Mouse (Mus musculus) CH12.LX (cell line): ENCODE results near the gene Vax2. TPM values are rescaled to one million over a fixed set of nuclear protein-coding genes. Genes with fewer than 3 reads are reported as not detected.

ENCODE experiments used
- DNase-seq: peaks from one replicate; pipeline ENCODE4 v3.0.0-alpha.2; 2013; ENCODE audit errors: extremely low read depth
- H3K27ac ChIP-seq: 2 replicates; pipeline ENCODE4 v1.5.1; 2012; ENCODE audit warnings: low read depth, mild to moderate bottlenecking, control low read depth, moderate library complexity; ENCODE audit not compliant: insufficient read depth
- H3K27me3 ChIP-seq: replicated peaks from 2 replicates; pipeline ENCODE3; 2012; ENCODE audit warnings: inconsistent platforms
- H3K36me3 ChIP-seq, 2 experiments: replicated peaks in 1 of 2; 2 replicates each; pipeline versions ENCODE3 to v1.6.1; 2012; ENCODE audit warnings: inconsistent platforms in 1 of 2, low read length in 1 of 2, mild to moderate bottlenecking in 1 of 2, mixed read lengths in 1 of 2, moderate library complexity in 1 of 2; ENCODE audit not compliant: control insufficient read depth in 1 of 2, insufficient read depth in 1 of 2
- H3K4me1 ChIP-seq, 2 experiments: 2 replicates each; pipeline ENCODE4 v1.6.1; 2012; ENCODE audit warnings: inconsistent platforms in 1 of 2, moderate library complexity in 1 of 2; ENCODE audit not compliant: insufficient read depth in 2 of 2, control insufficient read depth in 1 of 2
- H3K4me2 ChIP-seq: 2 replicates; pipeline ENCODE4 v1.6.1; 2012; ENCODE audit warnings: low read depth, mild to moderate bottlenecking, control low read depth; ENCODE audit not compliant: poor library complexity, insufficient read depth, severe bottlenecking
- H3K4me3 ChIP-seq, 3 experiments: fragments of 150-350 bp in 1 of 3; sonication (generic) in 1 of 3; replicated peaks in 1 of 3; 2 replicates each; pipeline versions ENCODE3 to v1.5.1; 2011 to 2012; ENCODE audit warnings: low read depth in 2 of 3, low read length in 2 of 3, mild to moderate bottlenecking in 2 of 3, moderate library complexity in 2 of 3, control low read depth in 1 of 3, improper control_type of control experiment in 1 of 3, inconsistent platforms in 1 of 3, mixed read lengths in 1 of 3; ENCODE audit not compliant: poor library complexity in 1 of 3
- H3K79me2 ChIP-seq: replicated peaks from 2 replicates; pipeline ENCODE4 v1.6.1; 2012; ENCODE audit warnings: mild to moderate bottlenecking, moderate library complexity; ENCODE audit not compliant: control insufficient read depth, poor library complexity, insufficient read depth, severe bottlenecking; ENCODE audit errors: extremely low read depth
- H3K9ac ChIP-seq: 2 replicates; pipeline ENCODE4 v1.6.1; 2012; ENCODE audit warnings: low read depth, mild to moderate bottlenecking, control low read depth, moderate library complexity; ENCODE audit not compliant: insufficient read depth
- H3K9me3 ChIP-seq: replicated peaks from 2 replicates; pipeline ENCODE3; 2012; ENCODE audit warnings: low read length, inconsistent platforms, mixed read lengths
- CHD1 ChIP-seq: IDR thresholded peaks from 2 replicates; pipeline ENCODE4 v1.6.1; 2012; ENCODE audit warnings: low read depth, low read length, improper control_type of control experiment, inconsistent platforms
- CTCF ChIP-seq, 2 experiments: IDR thresholded peaks in 1 of 2; conservative IDR thresholded peaks in 1 of 2; 2 replicates each; pipeline ENCODE4 v1.5.1; 2011 to 2012; ENCODE audit warnings: low read depth in 2 of 2, low read length in 2 of 2, improper control_type of control experiment in 1 of 2, inconsistent platforms in 1 of 2, mild to moderate bottlenecking in 1 of 2, moderate library complexity in 1 of 2
- E2F4 ChIP-seq: IDR thresholded peaks from 2 replicates; pipeline ENCODE4 v1.6.1; 2011; ENCODE audit warnings: low read depth, low read length, improper control_type of control experiment; ENCODE audit not compliant: insufficient replicate concordance
- ETS1 ChIP-seq: conservative IDR thresholded peaks from 2 replicates; pipeline ENCODE4 v1.6.1; 2012; ENCODE audit warnings: low read depth, mild to moderate bottlenecking, inconsistent platforms, low read length, improper control_type of control experiment, moderate library complexity
- GABPA ChIP-seq: IDR thresholded peaks from 2 replicates; pipeline ENCODE4 v1.6.1; 2012; ENCODE audit warnings: low read depth, low read length, improper control_type of control experiment, inconsistent platforms; ENCODE audit not compliant: insufficient replicate concordance
- HCFC1 ChIP-seq: IDR thresholded peaks from 2 replicates; pipeline ENCODE4 v1.6.1; 2012; ENCODE audit warnings: low read depth, mild to moderate bottlenecking, inconsistent platforms, low read length, improper control_type of control experiment
- JUN ChIP-seq: IDR thresholded peaks from 2 replicates; pipeline ENCODE4 v1.6.1; 2011; ENCODE audit warnings: low read depth, mild to moderate bottlenecking, low read length, improper control_type of control experiment, moderate library complexity; ENCODE audit not compliant: insufficient read depth
- JUND ChIP-seq: conservative IDR thresholded peaks from 2 replicates; pipeline ENCODE4 v1.6.1; 2011; ENCODE audit warnings: low read depth, low read length, improper control_type of control experiment
- MAX ChIP-seq: IDR thresholded peaks from 2 replicates; pipeline ENCODE4 v1.6.1; 2011; ENCODE audit warnings: low read length, improper control_type of control experiment
- MEF2A ChIP-seq: IDR thresholded peaks from 2 replicates; pipeline ENCODE4 v1.6.1; 2014; ENCODE audit warnings: low read depth, mild to moderate bottlenecking, inconsistent platforms, low read length, improper control_type of control experiment, borderline replicate concordance
- POLR2A ChIP-seq: IDR thresholded peaks from 2 replicates; pipeline ENCODE4 v1.6.1; 2011; ENCODE audit warnings: low read depth, mild to moderate bottlenecking, improper control_type of control experiment, low read length
- RAD21 ChIP-seq: IDR thresholded peaks from 2 replicates; pipeline ENCODE4 v1.6.1; 2011; ENCODE audit warnings: low read depth, mild to moderate bottlenecking, low read length, improper control_type of control experiment, moderate library complexity
- RCOR1 ChIP-seq: conservative IDR thresholded peaks from 2 replicates; pipeline ENCODE4 v1.6.1; 2012; ENCODE audit warnings: low read depth, mild to moderate bottlenecking, inconsistent platforms, low read length, improper control_type of control experiment
- SIN3A ChIP-seq: IDR thresholded peaks from 2 replicates; pipeline ENCODE4 v1.6.1; 2012; ENCODE audit warnings: low read length, improper control_type of control experiment, inconsistent platforms
- SMC3 ChIP-seq: IDR thresholded peaks from 2 replicates; pipeline ENCODE4 v1.6.1; 2011; ENCODE audit warnings: low read depth, low read length, improper control_type of control experiment
- TBP ChIP-seq: conservative IDR thresholded peaks from 2 replicates; pipeline ENCODE4 v1.6.1; 2011; ENCODE audit warnings: low read depth, low read length, improper control_type of control experiment
- TCF12 ChIP-seq: IDR thresholded peaks from 2 replicates; pipeline ENCODE4 v1.6.1; 2014; ENCODE audit warnings: low read depth, mild to moderate bottlenecking, inconsistent platforms, low read length, improper control_type of control experiment
- USF1 ChIP-seq: IDR thresholded peaks from 2 replicates; pipeline ENCODE4 v1.6.1; 2014; ENCODE audit warnings: low read depth, mild to moderate bottlenecking, inconsistent platforms, low read length, improper control_type of control experiment
- USF2 ChIP-seq: conservative IDR thresholded peaks from 2 replicates; pipeline ENCODE4 v1.6.1; 2011; ENCODE audit warnings: low read depth, low read length, improper control_type of control experiment
- ZMIZ1 ChIP-seq: IDR thresholded peaks from 2 replicates; pipeline ENCODE4 v1.6.1; 2012; ENCODE audit warnings: low read depth, mild to moderate bottlenecking, inconsistent platforms, low read length, improper control_type of control experiment
- ZNF384 ChIP-seq: IDR thresholded peaks from 2 replicates; pipeline ENCODE4 v1.6.1; 2012; ENCODE audit warnings: low read depth, low read length, improper control_type of control experiment, inconsistent platforms
- dilution Hi-C: fragments of 300-500 bp; cut with MboI; formaldehyde crosslinking; loops from 2 replicates; pipeline ENCODE4 v1.14.3; 2020; ENCODE audit warnings: low sequenced_read_pairs; ENCODE audit not compliant: extremely low pct_unique_long_range_greater_than_20kb, extremely low pct_ligation_motif_present
- in situ Hi-C: fragments of 300-500 bp; cut with MboI; formaldehyde crosslinking; loops from 3 replicates; pipeline ENCODE4 v1.14.3; 2019; ENCODE audit warnings: low sequenced_read_pairs, low pct_ligation_motif_present, low pct_unique_long_range_greater_than_20kb, mixed read lengths
- polyA plus RNA-seq: library from polyadenylated mRNA; unstranded; fragments of >175 nt; gene quantifications from 2 replicates; pipeline ENCODE4 v1.2.1, GENCODE M21; 2012; ENCODE audit warnings: low read depth; ENCODE audit not compliant: insufficient read length
- total RNA-seq, 2 experiments: library from RNA; depleted of rRNA; stranded (reverse); fragments of 300-350 nt in 1 of 2; fragments of >200 nt in 1 of 2; gene quantifications; 2 replicates each; pipeline ENCODE4 v1.2.3; 2012 to 2014

Gene Vax2
- total and polyA plus RNA-seq, 3 experiments, result not detected

DNA sequence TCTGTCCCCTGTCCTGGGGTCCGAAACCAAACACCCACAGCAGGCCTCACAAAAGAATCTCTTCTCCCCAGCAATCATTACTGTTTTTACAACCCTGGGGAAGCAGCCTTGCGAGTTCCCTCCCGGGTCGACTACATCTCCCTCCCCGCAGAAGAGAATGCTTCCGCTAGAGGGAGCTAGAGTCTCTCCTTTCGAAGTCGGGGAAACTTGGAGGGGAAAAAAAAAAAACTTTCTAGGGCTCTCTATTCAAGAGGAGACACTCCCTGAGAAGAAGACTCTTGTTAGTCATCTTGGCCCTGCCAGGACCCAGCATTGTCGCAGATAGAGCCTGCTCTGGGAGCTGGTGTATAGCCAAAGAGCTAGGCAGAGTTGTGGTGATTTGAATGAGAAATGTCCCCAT, 17.2 kb upstream of the Vax2 start:
- H3K27me3 ChIP-seq, result peaks cover 81% of the 10 kb centered on the region
- H3K4me2 ChIP-seq, result no peak overlapping the region
- H3K9ac ChIP-seq, result no peak overlapping the region
- DNase-seq, result peak; percentile 73
- H3K4me3 ChIP-seq, result no peak overlapping the region
- no peak overlapping the region for H3K27ac ChIP-seq
- no peaks in the 10 kb centered on the region for H3K79me2 ChIP-seq
- H3K4me1 ChIP-seq, result peaks cover 14 to 20% of the 10 kb centered on the region in 2 experiments
- H3K36me3 ChIP-seq, result no peaks in the 10 kb centered on the region
- dilution Hi-C loops (no loop called here), in situ Hi-C loops (no loop called here)
- TF ChIP-seq RAD21 (peak; percentile 79), GABPA (no peak), SMC3 (peak; percentile 44), USF1 (no peak), TCF12 (no peak), CTCF (conservative IDR thresholded peaks at IDR 0.05 in 1 of 2, IDR thresholded peaks at IDR 0.05 in 1 of 2; ENCODE audit: low read depth in 2 of 2, low read length in 2 of 2) (peak; percentile 56 to 85; a peak in 3 of 4 replicates), ZNF384 (peak; percentile 96), JUND (no peak)
- no peaks in the 10 kb centered on the region for H3K9me3 ChIP-seq

- no peak for DNase-seq
- Histone ChIP-seq H3K27ac (no peak overlapping the region), H3K27me3 (peaks cover 88% of the 10 kb centered on the region), H3K9me3 (no peaks in the 10 kb centered on the region)
- TF ChIP-seq MAX, result no peak
- peak; percentile 8 for TF ChIP-seq RAD21
- peak in 1 of 2 experiments; percentile 33; a peak in 2 of 4 replicates for TF ChIP-seq CTCF (conservative IDR thresholded peaks at IDR 0.05 in 1 of 2, IDR thresholded peaks at IDR 0.05 in 1 of 2; ENCODE audit: low read depth in 2 of 2, low read length in 2 of 2)
- no peak for TF ChIP-seq TCF12
- TF ChIP-seq SMC3, result peak; percentile 15; the same call in 1 of the 2 replicates
- TF ChIP-seq, all 38 proteins: peak for 3
- no peak overlapping the region for H3K9ac ChIP-seq
- H3K79me2 ChIP-seq, result no peaks in the 10 kb centered on the region
- no peak overlapping the region for H3K4me3 ChIP-seq
- no peak overlapping the region for H3K4me2 ChIP-seq
- dilution Hi-C loops (no loop called here), in situ Hi-C loops (no loop called here)
- H3K36me3 ChIP-seq, result no peaks in the 10 kb centered on the region
- H3K4me1 ChIP-seq, result peaks cover 0 to 6% of the 10 kb centered on the region in 2 experiments; a peak in 1 of 4 replicates
These were observed 15.3 kb upstream of the Vax2 start for GRCm38 (mm10) chr6:83695731-83696130.

DNA sequence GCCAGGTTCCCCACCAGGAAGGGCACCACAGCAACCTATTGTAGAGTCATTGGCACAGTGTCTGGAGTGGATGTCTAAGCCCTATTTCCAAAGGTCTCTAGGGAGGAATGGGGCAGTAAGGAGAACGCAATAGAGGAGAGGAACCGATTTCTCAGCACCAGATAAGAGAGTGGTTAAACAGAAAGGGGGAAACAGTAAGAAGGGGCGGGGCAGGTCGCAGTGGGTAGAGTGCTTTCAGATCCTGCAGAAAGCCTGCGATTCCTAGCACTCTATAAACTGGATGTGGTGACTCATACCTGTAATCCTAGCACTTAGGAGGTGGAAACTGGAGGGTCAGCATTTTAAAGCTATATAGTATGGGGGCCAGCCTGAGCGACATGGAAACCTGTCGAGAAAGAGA, 14.4 kb upstream of the Vax2 start:
- no peak for DNase-seq
- no peak overlapping the region for H3K4me2 ChIP-seq
- H3K4me1 ChIP-seq, result peaks cover 0 to 5% of the 10 kb centered on the region in 2 experiments; a peak in 1 of 4 replicates
- H3K9me3 ChIP-seq, result no peaks in the 10 kb centered on the region
- TF ChIP-seq E2F4, result no peak
- TF ChIP-seq JUN, result no peak
- TF ChIP-seq CTCF (conservative IDR thresholded peaks at IDR 0.05 in 1 of 2, IDR thresholded peaks at IDR 0.05 in 1 of 2; ENCODE audit: low read depth in 2 of 2, low read length in 2 of 2), result no peak
- TF ChIP-seq SIN3A, result no peak
- TF ChIP-seq TCF12, result no peak
- no peak for TF ChIP-seq TBP
- TF ChIP-seq USF1, result no peak
- no peak for TF ChIP-seq MEF2A
- TF ChIP-seq ZMIZ1, result no peak
- no peak for TF ChIP-seq RCOR1
- no peak for TF ChIP-seq HCFC1
- TF ChIP-seq RAD21, result no peak
- TF ChIP-seq ETS1, result no peak
- TF ChIP-seq CHD1, result no peak
- no peak for TF ChIP-seq ZNF384
- no peak for TF ChIP-seq USF2
- TF ChIP-seq POLR2A, result no peak
- H3K36me3 ChIP-seq, result no peaks in the 10 kb centered on the region
- no peaks in the 10 kb centered on the region for H3K79me2 ChIP-seq
- dilution Hi-C loops (no loop called here), in situ Hi-C loops (no loop called here)
- H3K9ac ChIP-seq, result no peak overlapping the region
- no peak overlapping the region for H3K27ac ChIP-seq
- H3K4me3 ChIP-seq, result no peak overlapping the region
- H3K27me3 ChIP-seq, result peaks cover 86% of the 10 kb centered on the region
